Mouse (Mus musculus) cerebellum, postnatal 25 days (tissue): ENCODE data around the gene Eif2ak1.
A peak's percentile ranks its signal among the peaks of the same experiment; 100 is the strongest.

Experiments
- DNase-seq, 2 experiments: peaks; one replicate each; pipeline ENCODE4 v3.0.0; 2021; ENCODE audit warnings: mixed read lengths in 2 of 2

The Eif2ak1 gene

GRCm38 (mm10) chr5:143902111-143902510 is 84.5 kb downstream of the Eif2ak1 start:
- peak in 1 of 2 experiments; percentile 25 for DNase-seq

- no peak for DNase-seq
Measured at GRCm38 (mm10) chr5:143903813-143904212, 86.2 kb downstream of the Eif2ak1 start.

GRCm38 (mm10) chr5:143906429-143906828 is 88.8 kb downstream of the Eif2ak1 start:
- no peak for DNase-seq

- DNase-seq: no peak
Measured at GRCm38 (mm10) chr5:143908926-143909325, 91.3 kb downstream of the Eif2ak1 start.

- peak; percentile 95 to 96 for DNase-seq
Measured at GRCm38 (mm10) chr5:143909417-143910400, 92.1 kb downstream of the Eif2ak1 start, which contains the start of the genes Aimp2 and Pms2. Gene Aimp2, minus strand, starts transcription at chr5:143909847. Gene Pms2, plus strand, starts transcription at chr5:143909964.

GRCm38 (mm10) chr5:143916221-143916620 is 98.6 kb downstream of the Eif2ak1 start:
- peak in 1 of 2 experiments; percentile 29 for DNase-seq

GRCm38 (mm10) chr5:143917418-143917817 is 99.8 kb downstream of the Eif2ak1 start:
- DNase-seq: peak in 1 of 2 experiments; percentile 38

GRCm38 (mm10) chr5:143918120-143918519 is 100.5 kb downstream of the Eif2ak1 start:
- DNase-seq: no peak

- no peak for DNase-seq
Measured at GRCm38 (mm10) chr5:143924781-143925452, 107.3 kb downstream of the Eif2ak1 start.

- DNase-seq: no peak
Measured at GRCm38 (mm10) chr5:143927875-143928274, 110.3 kb downstream of the Eif2ak1 start, which contains the start of gene Gm42421. Gene Gm42421, plus strand, starts transcription at chr5:143928175.

GRCm38 (mm10) chr5:143929291-143929690 is 111.7 kb downstream of the Eif2ak1 start:
- no peak for DNase-seq

GRCm38 (mm10) chr5:143930656-143931055 is 113.1 kb downstream of the Eif2ak1 start:
- no peak for DNase-seq

- DNase-seq: no peak
Measured at GRCm38 (mm10) chr5:143931863-143932580, 114.4 kb downstream of the Eif2ak1 start.

- peak in 1 of 2 experiments; percentile 18 for DNase-seq
Measured at GRCm38 (mm10) chr5:143932831-143933230, 115.2 kb downstream of the Eif2ak1 start, which contains the start of gene Rsph10b. Gene Rsph10b, plus strand, starts transcription at chr5:143933035.

- DNase-seq: peak in 1 of 2 experiments; percentile 32
Measured at GRCm38 (mm10) chr5:143933414-143933813, 115.8 kb downstream of the Eif2ak1 start.

GRCm38 (mm10) chr5:143933875-143934274 is 116.3 kb downstream of the Eif2ak1 start:
- DNase-seq: no peak

GRCm38 (mm10) chr5:143936156-143936555 is 118.6 kb downstream of the Eif2ak1 start:
- DNase-seq: no peak

- no peak for DNase-seq
Measured at GRCm38 (mm10) chr5:143941588-143941987, 124.0 kb downstream of the Eif2ak1 start.

GRCm38 (mm10) chr5:143943231-143944125 is 125.9 kb downstream of the Eif2ak1 start:
- DNase-seq: no peak

GRCm38 (mm10) chr5:143948361-143948760 is 130.8 kb downstream of the Eif2ak1 start:
- DNase-seq: no peak

- no peak for DNase-seq
Measured at GRCm38 (mm10) chr5:143950016-143950415, 132.4 kb downstream of the Eif2ak1 start.
